Mouse (Mus musculus): ENCODE results near the gene Tamm41.

DNA sequence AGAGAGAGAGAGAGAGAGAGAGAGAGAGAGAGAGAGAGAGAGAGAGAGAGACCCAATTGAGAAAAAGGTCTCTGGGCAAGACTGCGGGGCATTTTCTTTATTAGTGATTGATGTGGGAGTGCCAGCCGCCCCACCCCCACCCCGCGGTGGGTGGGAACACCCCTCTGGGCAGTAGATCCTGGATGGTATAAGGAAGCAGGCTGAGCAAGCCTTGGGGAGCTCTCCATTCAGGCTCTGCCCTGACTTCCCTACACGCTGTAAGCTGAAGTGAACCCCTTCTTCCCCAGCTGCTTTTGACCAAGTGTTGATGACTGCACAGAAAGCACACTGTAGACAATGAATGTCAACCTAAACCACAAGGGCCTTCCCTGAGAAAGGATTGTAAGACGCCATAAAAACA is 67.3 kb downstream of the Tamm41 start:
- TF ChIP-seq CTCF (IDR thresholded peaks at IDR 0.05; ENCODE audit: low read depth), result no peak
- TF ChIP-seq EP300 (IDR thresholded peaks at IDR 0.05; ENCODE audit: low read depth), result no peak
